Mouse (Mus musculus) neural tube, embryonic 14.5 days (tissue): ENCODE results near the gene Ccdc54. TPM values are rescaled to one million over a fixed set of nuclear protein-coding genes. Genes with fewer than 3 reads are reported as not detected.

Experiments
- ATAC-seq: fragments of 200-750 bp; cut with Nextera tagmentation; 2 replicates; pipeline ENCODE4 v1.8.0; 2017; ENCODE audit warnings: low read depth, mild to moderate bottlenecking, moderate TSS enrichment, moderate library complexity
- H3K27ac ChIP-seq: fragments of 300-500 bp; sonication (generic); 2 replicates; pipeline ENCODE4 v1.5.1; 2014; ENCODE audit warnings: low read depth, mild to moderate bottlenecking, control low read depth, low read length, moderate library complexity, mixed read lengths
- H3K27me3 ChIP-seq: fragments of 300-500 bp; sonication (generic); 2 replicates; pipeline ENCODE4 v1.6.1; 2014; ENCODE audit warnings: low read length; ENCODE audit not compliant: control insufficient read depth, insufficient read depth
- H3K36me3 ChIP-seq: fragments of 300-500 bp; sonication (generic); 2 replicates; pipeline ENCODE4 v1.6.1; 2014; ENCODE audit warnings: low read length, mixed read lengths; ENCODE audit not compliant: control insufficient read depth, insufficient read depth
- H3K4me1 ChIP-seq: fragments of 300-500 bp; sonication (generic); 2 replicates; pipeline ENCODE4 v1.6.1; 2014; ENCODE audit warnings: low read length; ENCODE audit not compliant: control insufficient read depth, insufficient read depth
- H3K4me2 ChIP-seq: fragments of 300-500 bp; sonication (generic); 2 replicates; pipeline ENCODE4 v1.6.1; 2014; ENCODE audit warnings: mild to moderate bottlenecking, low read depth, low read length, control low read depth
- H3K4me3 ChIP-seq: fragments of 300-500 bp; sonication (generic); 2 replicates; pipeline ENCODE4 v1.5.1; 2014; ENCODE audit warnings: low read depth, low read length, control low read depth, mixed read lengths
- H3K9ac ChIP-seq: fragments of 300-500 bp; sonication (generic); replicated peaks from 2 replicates; pipeline ENCODE4 v1.6.1; 2014; ENCODE audit warnings: low read depth, mild to moderate bottlenecking, control low read depth, low read length, mixed read lengths
- H3K9me3 ChIP-seq: fragments of 300-500 bp; sonication (generic); 2 replicates; pipeline ENCODE4 v1.6.1; 2016; ENCODE audit warnings: low read length; ENCODE audit not compliant: control insufficient read depth
- WGBS: fragments of 180-500 bp; shearing (Covaris S2); extraction: QIAGEN DNeasy Blood & Tissue Kit; methylation state at CpG from one replicate; pipeline ENCODE4 v1.1.7; 2014; 5-methylcytosine and 5-hydroxymethylcytosine counted together
- polyA plus RNA-seq: library from polyadenylated mRNA; unstranded; fragments of >200 nt; fragmentation: Nextera tagmentation; extraction: Ambion mirVana; gene quantifications from 2 replicates; pipeline ENCODE4 v1.2.1, GENCODE M21; 2014

Ccdc54 gene
- polyA plus RNA-seq, 1 experiment from 2014 or later, result not detected

DNA sequence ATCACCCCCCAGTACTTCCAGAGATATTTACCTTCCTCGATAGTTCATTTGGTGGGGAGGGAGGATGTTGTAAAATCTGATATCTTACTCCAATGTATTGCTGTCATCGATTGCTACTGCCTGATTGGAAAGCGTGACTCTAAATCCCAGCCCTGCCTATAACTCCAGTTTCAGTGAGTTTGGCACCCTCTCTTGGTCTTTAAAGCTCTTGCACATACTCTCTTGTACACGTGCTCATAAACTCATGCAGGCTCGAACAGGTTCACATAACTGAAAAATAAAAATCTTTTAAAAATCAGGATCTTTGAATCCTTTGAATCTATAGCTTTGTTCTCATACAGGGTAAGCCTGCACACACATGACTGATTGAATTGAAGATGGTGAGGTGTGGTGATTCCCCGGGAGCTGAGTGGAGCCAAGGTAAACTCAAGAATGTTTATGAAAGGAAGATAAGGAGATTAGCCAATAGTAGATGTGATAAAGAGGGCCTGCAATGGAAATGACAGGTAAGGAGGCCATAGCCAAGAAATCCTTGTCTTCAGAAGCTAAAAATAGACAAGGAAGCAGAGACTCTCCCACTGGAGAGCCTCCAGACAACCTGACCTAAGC is 31.7 kb downstream of the Ccdc54 start:
- H3K9me3 ChIP-seq, result no peaks in the 10 kb centered on the region
- H3K4me2 ChIP-seq, result no peak overlapping the region
- no peak overlapping the region for H3K9ac ChIP-seq
- no peak overlapping the region for H3K27ac ChIP-seq
- H3K4me3 ChIP-seq, result no peak overlapping the region
- no peaks in the 10 kb centered on the region for H3K27me3 ChIP-seq
- WGBS, result 84% methylated on average over 6 of the region's 6 CpGs
- no peaks in the 10 kb centered on the region for H3K36me3 ChIP-seq
- ATAC-seq, result no peak
- no peaks in the 10 kb centered on the region for H3K4me1 ChIP-seq

DNA sequence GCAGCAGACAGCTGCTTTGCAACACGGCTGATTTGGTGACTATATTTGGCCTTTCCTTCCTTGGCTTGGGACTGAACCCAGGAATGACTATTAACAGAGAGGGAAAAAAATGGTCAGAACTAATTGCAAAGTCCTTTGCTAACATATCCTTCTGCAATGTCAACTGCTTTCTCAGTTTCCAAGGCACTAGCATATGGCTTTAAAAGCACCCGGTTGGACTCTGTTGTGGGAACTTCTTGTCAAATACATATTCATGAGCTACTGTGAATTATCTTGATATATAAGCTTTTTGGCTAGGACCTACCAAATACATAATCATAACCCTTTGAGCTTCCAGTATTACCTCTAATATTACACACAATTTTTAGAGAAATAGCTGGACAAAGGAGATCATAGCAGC is 37.1 kb downstream of the Ccdc54 start:
- no peaks in the 10 kb centered on the region for H3K9me3 ChIP-seq
- no peak overlapping the region for H3K9ac ChIP-seq
- H3K27me3 ChIP-seq, result no peaks in the 10 kb centered on the region
- no peaks in the 10 kb centered on the region for H3K4me1 ChIP-seq
- H3K36me3 ChIP-seq, result no peaks in the 10 kb centered on the region
- H3K4me2 ChIP-seq, result no peak overlapping the region
- H3K27ac ChIP-seq, result no peak overlapping the region
- no peak overlapping the region for H3K4me3 ChIP-seq
- 73% methylated on average over 2 of the region's 2 CpGs for WGBS
- no peak for ATAC-seq

DNA sequence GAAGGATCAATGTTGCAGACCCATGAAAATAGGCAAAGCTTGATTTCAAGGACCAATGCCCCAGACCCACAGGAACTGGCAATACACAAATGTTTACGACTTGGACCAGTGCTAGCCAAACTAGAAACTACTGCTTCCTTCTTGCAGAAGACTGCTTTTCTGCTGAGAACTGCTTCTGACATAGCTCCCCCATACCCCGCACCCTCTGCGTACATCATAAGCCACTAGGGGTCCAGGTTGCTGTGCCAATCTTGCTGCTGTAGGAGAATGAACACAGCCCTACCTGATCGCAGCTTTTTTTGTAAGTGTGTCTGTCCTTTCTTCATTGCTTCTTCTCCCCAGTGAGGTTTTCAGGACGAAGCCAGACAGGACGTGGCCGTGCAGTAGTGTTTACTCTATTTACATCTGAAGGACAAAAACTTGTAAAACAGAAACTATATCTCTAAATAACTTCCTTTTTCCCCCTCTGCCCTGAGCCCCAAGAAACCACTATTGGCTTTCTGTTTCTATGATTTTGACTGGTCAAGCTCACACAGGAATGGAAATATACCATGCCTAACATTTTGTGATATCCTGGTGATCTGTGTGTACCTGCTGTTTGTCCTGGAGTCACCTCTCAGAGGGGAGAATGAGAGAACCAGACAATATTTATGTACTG is 39.0 kb downstream of the Ccdc54 start:
- H3K9me3 ChIP-seq, result no peaks in the 10 kb centered on the region
- no peaks in the 10 kb centered on the region for H3K4me1 ChIP-seq
- H3K27me3 ChIP-seq, result no peaks in the 10 kb centered on the region
- H3K27ac ChIP-seq, result no peak overlapping the region
- H3K36me3 ChIP-seq, result no peaks in the 10 kb centered on the region
- H3K4me2 ChIP-seq, result no peak overlapping the region
- no peak overlapping the region for H3K9ac ChIP-seq
- H3K4me3 ChIP-seq, result no peak overlapping the region
- ATAC-seq, result no peak
- 92% methylated on average over 7 of the region's 7 CpGs for WGBS

DNA sequence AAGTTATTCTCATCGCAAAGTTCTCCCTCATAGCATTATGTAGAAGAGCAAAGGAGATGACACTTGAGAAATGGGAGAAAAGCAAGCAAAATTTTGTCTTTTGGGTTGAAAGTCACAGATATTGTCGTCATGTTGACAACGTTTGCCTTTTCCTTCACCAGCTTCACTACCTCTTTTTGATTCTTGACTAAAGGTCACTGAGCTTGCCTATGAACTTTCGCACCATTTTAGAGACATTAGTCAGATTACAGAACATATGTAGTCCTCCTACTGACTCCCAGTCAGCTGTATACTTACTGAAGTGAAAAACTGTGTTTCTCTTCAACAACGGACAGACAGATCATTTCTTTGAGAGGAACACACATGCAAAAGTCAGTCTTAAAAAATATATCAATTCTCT is 40.0 kb downstream of the Ccdc54 start:
- Histone ChIP-seq H3K27ac (no peak overlapping the region), H3K36me3 (no peaks in the 10 kb centered on the region), H3K4me2 (no peak overlapping the region), H3K27me3 (no peaks in the 10 kb centered on the region), H3K4me1 (no peaks in the 10 kb centered on the region), H3K9ac (no peak overlapping the region), H3K9me3 (no peaks in the 10 kb centered on the region), H3K4me3 (no peak overlapping the region)
- 91% methylated on average over 5 of the region's 5 CpGs for WGBS
- no peak for ATAC-seq

DNA sequence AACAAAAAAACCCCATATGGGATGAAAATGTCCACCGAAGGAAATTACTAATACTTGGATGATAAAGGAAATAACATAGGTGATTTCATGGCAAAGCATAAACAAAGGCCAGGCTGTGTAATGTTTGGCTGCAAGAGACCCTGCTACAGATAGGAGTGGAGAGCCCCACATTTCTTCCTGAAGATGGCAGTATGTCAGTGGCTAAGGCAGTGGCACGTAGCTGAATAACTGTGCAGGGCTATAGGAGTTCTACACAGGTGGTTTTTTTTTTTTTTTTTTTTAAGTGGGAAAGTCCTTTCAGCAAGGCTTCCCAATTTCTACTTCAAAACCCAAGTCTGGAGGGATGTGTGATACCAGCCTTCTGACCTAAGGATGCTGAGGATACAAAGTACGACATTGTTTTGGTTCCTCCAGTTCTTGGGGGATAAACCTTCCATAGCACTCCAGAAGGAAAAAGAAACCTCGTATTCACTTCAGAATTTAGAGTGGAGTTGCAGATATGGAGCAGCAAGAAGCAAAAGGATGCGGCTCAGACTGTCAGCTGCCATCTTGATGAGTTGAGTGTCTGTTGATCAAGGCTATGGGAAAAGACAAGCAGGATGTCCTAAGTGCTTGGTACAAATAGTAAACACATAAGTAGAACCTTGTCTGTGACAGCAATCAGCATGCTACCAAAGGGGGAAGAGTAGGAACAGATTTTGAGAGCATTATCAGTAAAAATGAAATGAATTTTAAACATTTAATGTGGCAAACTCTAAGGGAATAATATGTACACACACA is 48.2 kb downstream of the Ccdc54 start:
- WGBS, result 66% methylated on average over 5 of the region's 5 CpGs
- H3K27me3 ChIP-seq, result no peaks in the 10 kb centered on the region
- H3K9ac ChIP-seq, result no peak overlapping the region
- H3K9me3 ChIP-seq, result no peaks in the 10 kb centered on the region
- peak; percentile 82; the same call in 1 of the 2 replicates for ATAC-seq
- no peak overlapping the region for H3K27ac ChIP-seq
- H3K4me3 ChIP-seq, result no peak overlapping the region
- no peaks in the 10 kb centered on the region for H3K4me1 ChIP-seq
- no peaks in the 10 kb centered on the region for H3K36me3 ChIP-seq
- H3K4me2 ChIP-seq, result no peak overlapping the region

Other genes starting within 250 kb of the Ccdc54 start
- gene Bbx, start 158.8 kb downstream of the Ccdc54 start, polyA plus RNA-seq, result 12.4 and 17.7 TPM in 2 replicates